Mouse (Mus musculus) heart, postnatal 0 days (tissue): ENCODE data around the gene Tcf21.

Experiments used
- CTCF ChIP-seq: IDR thresholded peaks from 2 replicates; pipeline ENCODE4 v1.5.1; 2016; ENCODE audit warnings: antibody characterized with exemption, control low read depth, low read depth
- EP300 ChIP-seq: IDR thresholded peaks from 2 replicates; pipeline ENCODE4 v1.6.1; 2016; ENCODE audit warnings: antibody characterized with exemption, low read depth

- TF ChIP-seq EP300 (no peak), CTCF (no peak)
These were observed 48.5 kb upstream of the Tcf21 start for GRCm38 (mm10) chr10:22868386-22868918.
